Mouse (Mus musculus): ENCODE results near the gene Cyp2b9. TPM values are rescaled to one million over a fixed set of nuclear protein-coding genes. Genes with fewer than 3 reads are reported as not detected.
"Not testable (repeated sequence)": the region's sequence is repeated elsewhere in the genome, so short reads cannot be mapped to it uniquely, and the experiment has no call there.

The Cyp2b9 gene
- polyA plus RNA-seq (2014; fragmentation: Nextera tagmentation; extraction: Ambion mirVana), result not detected in 2 replicates

DNA sequence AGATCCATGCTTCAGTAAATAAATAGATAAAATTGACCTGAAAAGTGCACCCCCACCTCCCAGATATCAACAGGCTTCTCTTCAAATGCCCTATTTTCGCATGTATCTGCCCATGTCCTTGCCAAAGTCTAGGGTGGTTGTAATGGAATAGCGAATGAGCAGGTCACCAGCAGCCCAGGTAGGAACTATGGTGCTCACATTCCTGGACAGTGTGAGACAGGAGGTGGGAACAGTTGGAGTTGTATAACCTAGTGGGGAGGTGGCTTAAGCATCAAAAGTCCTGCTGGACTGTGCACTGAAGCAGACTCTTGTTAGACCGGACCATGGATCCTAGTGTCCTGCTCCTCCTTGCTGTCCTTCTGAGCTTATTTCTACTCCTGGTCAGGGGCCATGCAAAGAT, at the start of gene Cyp2b9:
Gene Cyp2b9, plus strand, starts transcription at position 301 of the 400 bp plus-strand sequence.
- DNase-seq (ENCODE audit: low spot score); ATAC-seq (ENCODE audit: insufficient number of reproducible peaks, low FRiP score, low TSS enrichment, low read depth); H3K4me3 ChIP-seq (ENCODE audit: low read depth, low read length); H3K4me1 ChIP-seq (ENCODE audit: control insufficient read depth, insufficient read depth, low read length); H3K4me2 ChIP-seq (ENCODE audit: low read depth, severe bottlenecking); H3K9ac ChIP-seq (ENCODE audit: low read length); H3K27me3 ChIP-seq (ENCODE audit: control insufficient read depth, insufficient read depth, low read length); H3K27ac ChIP-seq (replicated peaks; ENCODE audit: low read depth, low read length); H3K36me3 ChIP-seq (ENCODE audit: control insufficient read depth, insufficient read depth, low read length); H3K9me3 ChIP-seq (ENCODE audit: control insufficient read depth, low read length): not testable (repeated sequence)
- 80% methylated on average over 2 of the region's 3 CpGs for WGBS

DNA sequence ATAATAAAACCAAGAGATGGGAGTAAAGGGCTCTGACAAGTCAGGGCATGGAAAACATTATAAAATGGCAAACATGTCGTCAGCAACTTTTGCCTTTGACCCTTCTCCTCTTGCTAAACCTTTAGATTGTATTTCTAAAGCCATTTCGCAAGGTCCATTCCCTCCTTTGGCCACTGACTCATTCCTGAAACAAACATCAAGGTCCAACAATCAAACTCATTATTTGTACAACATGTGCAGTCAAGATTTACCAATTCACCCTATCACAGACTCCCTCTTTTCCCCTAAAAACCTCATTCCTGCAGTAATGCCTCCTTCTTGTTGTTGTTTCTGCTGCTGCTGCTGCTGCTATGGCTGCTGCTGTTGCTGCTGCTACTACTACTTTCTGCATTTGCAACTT, 33.6 kb upstream of the Cyp2b9 start:
- H3K9me3 ChIP-seq (ENCODE audit: control insufficient read depth, low read length); ATAC-seq (ENCODE audit: insufficient number of reproducible peaks, low FRiP score, low TSS enrichment, low read depth): not testable (repeated sequence)
- WGBS, result no CpG with 5 or more reads among the region's 2 CpGs

DNA sequence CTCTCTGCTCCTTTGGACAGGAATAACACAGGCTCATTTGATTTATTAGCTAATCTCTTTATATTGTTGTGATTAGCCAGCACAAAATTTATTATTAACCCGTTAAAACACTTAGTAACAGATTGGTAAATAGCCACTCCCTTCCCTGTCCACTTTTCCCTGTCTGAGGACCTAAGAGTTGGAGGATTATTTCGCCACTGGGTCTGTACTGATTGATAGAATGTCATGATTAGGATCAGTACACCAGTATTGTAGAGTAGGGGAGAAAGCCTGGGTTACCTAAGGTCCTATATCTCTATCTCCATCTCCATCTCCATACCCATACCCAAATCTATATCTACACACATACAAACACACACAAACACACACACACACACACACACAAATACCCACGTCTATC, 29.6 kb upstream of the Cyp2b9 start:
- not testable (repeated sequence) for ATAC-seq (ENCODE audit: insufficient number of reproducible peaks, low FRiP score, low TSS enrichment, low read depth); H3K4me2 ChIP-seq (ENCODE audit: low read depth, severe bottlenecking); H3K27ac ChIP-seq (replicated peaks; ENCODE audit: low read depth, low read length); H3K27me3 ChIP-seq (ENCODE audit: control insufficient read depth, insufficient read depth, low read length); H3K9ac ChIP-seq (ENCODE audit: low read length); DNase-seq (ENCODE audit: low spot score); H3K9me3 ChIP-seq (ENCODE audit: control insufficient read depth, low read length); H3K4me1 ChIP-seq (ENCODE audit: control insufficient read depth, insufficient read depth, low read length); H3K4me3 ChIP-seq (ENCODE audit: low read depth, low read length); H3K36me3 ChIP-seq (ENCODE audit: control insufficient read depth, insufficient read depth, low read length)
- WGBS, result 80% methylated on average over 1 of the region's 3 CpGs

More for the DNA sequence above, 33.6 kb upstream of the Cyp2b9 start:
- not testable (repeated sequence) for DNase-seq (ENCODE audit: low spot score); H3K36me3 ChIP-seq (ENCODE audit: control insufficient read depth, insufficient read depth, low read length); H3K9ac ChIP-seq (ENCODE audit: low read length); H3K4me1 ChIP-seq (ENCODE audit: control insufficient read depth, insufficient read depth, low read length); H3K4me3 ChIP-seq (ENCODE audit: low read depth, low read length); H3K27ac ChIP-seq (replicated peaks; ENCODE audit: low read depth, low read length); H3K4me2 ChIP-seq (ENCODE audit: low read depth, severe bottlenecking); H3K27me3 ChIP-seq (ENCODE audit: control insufficient read depth, insufficient read depth, low read length)

DNA sequence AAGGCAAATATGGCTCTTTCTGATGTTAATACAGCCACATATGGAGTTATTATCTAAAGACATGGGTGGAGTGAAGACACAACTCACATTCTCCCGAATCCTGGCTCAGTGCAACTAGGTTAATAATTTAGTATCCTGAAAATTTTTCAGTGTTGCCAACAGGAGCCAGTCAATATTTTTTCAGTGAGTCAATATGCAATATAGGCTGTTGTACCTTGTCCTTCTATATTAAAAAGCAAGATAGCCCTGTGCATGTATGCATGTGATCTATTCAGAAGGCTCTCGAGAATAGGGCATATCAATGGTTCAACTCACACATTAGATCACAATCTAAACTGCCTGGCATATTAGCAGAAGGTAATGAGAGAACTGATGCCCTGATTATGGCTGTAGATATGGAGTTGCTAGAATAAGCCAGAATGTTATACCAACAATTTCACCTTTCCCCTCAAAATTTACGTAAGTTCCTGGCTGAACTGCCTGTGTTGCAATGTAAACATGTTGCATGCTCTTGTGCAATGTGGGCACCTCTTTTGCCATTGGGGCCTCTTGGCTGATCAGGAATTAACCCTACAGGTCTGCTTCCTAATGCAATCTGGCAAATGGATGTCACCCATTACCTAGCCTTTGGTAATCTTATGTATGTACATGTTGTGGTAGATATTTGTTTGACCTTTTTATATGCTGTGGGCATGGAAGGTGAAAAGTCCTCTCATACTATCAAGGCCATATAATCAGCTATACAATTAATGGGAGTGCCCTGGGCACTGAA, 4.3 kb upstream of the Cyp2b9 start:
- H3K27ac ChIP-seq (replicated peaks; ENCODE audit: low read depth, low read length); H3K4me2 ChIP-seq (ENCODE audit: low read depth, severe bottlenecking); H3K27me3 ChIP-seq (ENCODE audit: control insufficient read depth, insufficient read depth, low read length); H3K36me3 ChIP-seq (ENCODE audit: control insufficient read depth, insufficient read depth, low read length); H3K9ac ChIP-seq (ENCODE audit: low read length); H3K9me3 ChIP-seq (ENCODE audit: control insufficient read depth, low read length); ATAC-seq (ENCODE audit: insufficient number of reproducible peaks, low FRiP score, low TSS enrichment, low read depth); H3K4me3 ChIP-seq (ENCODE audit: low read depth, low read length); DNase-seq (ENCODE audit: low spot score); H3K4me1 ChIP-seq (ENCODE audit: control insufficient read depth, insufficient read depth, low read length): not testable (repeated sequence)
- WGBS, result 77% methylated on average over 2 of the region's 3 CpGs

DNA sequence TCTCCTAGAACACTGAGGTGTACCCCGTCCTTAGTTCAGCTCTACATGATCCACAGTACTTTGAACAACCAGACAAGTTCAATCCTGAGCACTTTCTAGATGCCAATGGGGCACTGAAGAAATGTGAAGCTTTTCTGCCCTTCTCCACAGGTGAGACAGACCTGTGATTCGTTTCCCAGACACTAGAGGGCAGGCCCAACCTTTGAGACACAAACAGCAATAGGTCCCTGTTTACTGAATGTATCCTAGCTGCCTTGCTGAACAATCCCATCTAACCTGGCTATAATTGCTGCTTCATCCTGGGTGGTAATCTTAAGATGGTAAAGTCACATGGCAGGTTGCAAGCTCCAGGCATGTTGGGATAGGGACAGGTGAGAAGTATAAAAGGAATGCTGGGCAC, 27.9 kb downstream of the Cyp2b9 start:
- no peak overlapping the region for H3K4me2 ChIP-seq (ENCODE audit: low read depth, severe bottlenecking)
- H3K4me3 ChIP-seq (ENCODE audit: low read depth, low read length), result no peak overlapping the region
- H3K9ac ChIP-seq (ENCODE audit: low read length), result no peak overlapping the region
- H3K27ac ChIP-seq (replicated peaks; ENCODE audit: low read depth, low read length), result no peak overlapping the region
- no peaks in the 10 kb centered on the region for H3K4me1 ChIP-seq (ENCODE audit: control insufficient read depth, insufficient read depth, low read length)
- H3K36me3 ChIP-seq (ENCODE audit: control insufficient read depth, insufficient read depth, low read length), result no peaks in the 10 kb centered on the region
- H3K27me3 ChIP-seq (ENCODE audit: control insufficient read depth, insufficient read depth, low read length), result no peaks in the 10 kb centered on the region
- 22% methylated on average over 2 of the region's 2 CpGs for WGBS
- H3K9me3 ChIP-seq (ENCODE audit: control insufficient read depth, low read length), result no peaks in the 10 kb centered on the region; the same call in 1 of the 2 replicates
- DNase-seq (ENCODE audit: low spot score) (no peak), ATAC-seq (ENCODE audit: insufficient number of reproducible peaks, low FRiP score, low TSS enrichment, low read depth) (no peak)

DNA sequence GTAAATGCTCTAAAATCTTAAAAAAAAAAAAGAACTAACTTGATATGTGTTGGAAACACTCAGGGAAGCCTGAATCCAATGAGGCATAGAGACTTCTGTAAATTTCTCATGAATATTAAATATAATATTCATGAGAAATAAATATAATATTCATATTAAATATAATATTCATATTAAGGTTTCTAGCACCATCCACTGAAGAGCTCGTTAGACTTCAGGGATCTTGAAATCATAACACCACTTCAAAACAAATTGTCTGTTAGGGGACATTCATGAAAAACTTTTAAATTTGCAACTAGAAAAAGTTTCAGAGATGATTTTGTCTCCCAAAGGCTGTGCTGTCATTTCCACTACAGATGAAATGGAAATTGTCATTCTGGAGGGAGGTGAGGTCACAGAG, 86.8 kb downstream of the Cyp2b9 start, which contains the start of gene Vmn1r184:
Gene Vmn1r184, plus strand, starts transcription at position 301 of the 400 bp plus-strand sequence.
- DNase-seq (ENCODE audit: low spot score); H3K9ac ChIP-seq (ENCODE audit: low read length); H3K4me1 ChIP-seq (ENCODE audit: control insufficient read depth, insufficient read depth, low read length); H3K4me2 ChIP-seq (ENCODE audit: low read depth, severe bottlenecking); H3K27me3 ChIP-seq (ENCODE audit: control insufficient read depth, insufficient read depth, low read length); H3K36me3 ChIP-seq (ENCODE audit: control insufficient read depth, insufficient read depth, low read length); H3K4me3 ChIP-seq (ENCODE audit: low read depth, low read length); H3K27ac ChIP-seq (replicated peaks; ENCODE audit: low read depth, low read length); H3K9me3 ChIP-seq (ENCODE audit: control insufficient read depth, low read length); ATAC-seq (ENCODE audit: insufficient number of reproducible peaks, low FRiP score, low TSS enrichment, low read depth): not testable (repeated sequence)
- 75% methylated on average over 1 of the region's 1 CpGs for WGBS

Other genes with a start within 250 kb of the Cyp2b9 start
- gene Cyp2b13, start 111.9 kb upstream of the Cyp2b9 start, polyA plus RNA-seq (2014; fragmentation: Nextera tagmentation; extraction: Ambion mirVana), result not detected in 2 replicates
- not detected in 2 replicates for gene Vmn1r184, start 86.9 kb downstream of the Cyp2b9 start, polyA plus RNA-seq (2014; fragmentation: Nextera tagmentation; extraction: Ambion mirVana)
- not detected in 2 replicates for gene Cyp2a4, start 133.8 kb downstream of the Cyp2b9 start, polyA plus RNA-seq (2014; fragmentation: Nextera tagmentation; extraction: Ambion mirVana)
- not detected in 2 replicates for gene Nlrp9c, start 230.3 kb downstream of the Cyp2b9 start, polyA plus RNA-seq (2014; fragmentation: Nextera tagmentation; extraction: Ambion mirVana)

Measured in limb, embryonic 11.5 days (tissue).